Mouse (Mus musculus) liver, adult 2 months (tissue): Measurements from ENCODE around the gene Dnajc6.

ENCODE experiments used
- CTCF ChIP-seq: fragments of 200-500 bp; IDR thresholded peaks from 2 replicates; pipeline ENCODE4 v1.5.1; 2011; ENCODE audit warnings: low read depth, low read length, control low read depth
- POLR2A ChIP-seq: fragments of 200-500 bp; IDR thresholded peaks from 2 replicates; pipeline ENCODE4 v1.6.1; 2011; ENCODE audit warnings: low read length, control low read depth; ENCODE audit not compliant: insufficient read depth; ENCODE audit errors: extremely low read depth

- TF ChIP-seq CTCF: no peak
- TF ChIP-seq POLR2A: no peak
Observed at GRCm38 (mm10) chr4:101603635-101604034, 107.2 kb downstream of the Dnajc6 start.
